Mouse (Mus musculus): ENCODE results near the gene Cast. TPM values are rescaled to one million over a fixed set of nuclear protein-coding genes. Genes with fewer than 3 reads are reported as not detected.

Cast gene
- total and polyA plus RNA-seq, 3 experiments, result 18.9 to 115 (median 102) TPM

GRCm38 (mm10) chr13:74822095-74822494 lies 13.5 kb upstream of the Cast start:
- intact Hi-C loops (cut with DNase I), result no loop called here
- H3K79me2 ChIP-seq (replicated peaks; ENCODE audit: control insufficient read depth, insufficient read depth, low read length), result no peaks in the 10 kb centered on the region
- H3K27ac ChIP-seq, result no peak overlapping the region
- TF ChIP-seq CTCF (IDR thresholded peaks at IDR 0.05) (no peak), POLR2A (IDR thresholded peaks at IDR 0.05; ENCODE audit: insufficient read depth, low read depth, low read length) (no peak), EP300 (IDR thresholded peaks at IDR 0.05; ENCODE audit: insufficient read depth, low read depth, low read length) (no peak)
- no peaks in the 10 kb centered on the region for H3K36me3 ChIP-seq (ENCODE audit: control insufficient read depth, insufficient read depth, low read length)
- no peak overlapping the region for H3K9ac ChIP-seq (ENCODE audit: low read depth, low read length)
- no peak overlapping the region for H3K4me3 ChIP-seq
- no peaks in the 10 kb centered on the region for H3K27me3 ChIP-seq (ENCODE audit: control insufficient read depth, insufficient read depth, low read length)
- no peak for DNase-seq
- WGBS, result 46% methylated on average over 3 of the region's 3 CpGs
- no peaks in the 10 kb centered on the region for H3K4me1 ChIP-seq (ENCODE audit: control insufficient read depth, insufficient read depth, low read length)

DNA sequence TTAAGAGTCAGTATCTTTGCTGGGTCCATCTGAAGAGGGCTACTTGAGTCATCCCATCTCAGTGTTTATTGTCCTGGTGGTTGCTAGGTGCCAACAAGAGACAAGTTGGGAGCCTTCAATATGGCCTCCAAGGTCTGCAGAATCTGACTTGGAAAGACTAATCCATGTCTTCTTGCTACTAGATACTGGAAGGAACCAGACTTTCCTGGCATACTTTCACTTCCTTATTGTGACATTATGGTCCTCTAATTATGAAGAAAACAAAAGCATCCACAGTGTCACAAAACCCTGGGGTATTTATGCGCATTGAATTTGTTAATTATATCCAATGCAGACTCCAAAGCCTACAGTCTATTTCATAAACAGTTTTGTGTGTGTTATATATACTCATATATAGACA lies 7.1 kb upstream of the Cast start:
- no peaks in the 10 kb centered on the region for H3K36me3 ChIP-seq (ENCODE audit: control insufficient read depth, insufficient read depth, low read length)
- no peak overlapping the region for H3K9ac ChIP-seq (ENCODE audit: low read depth, low read length)
- no peaks in the 10 kb centered on the region for H3K27me3 ChIP-seq (ENCODE audit: control insufficient read depth, insufficient read depth, low read length)
- no peak for DNase-seq
- no peak overlapping the region for H3K4me3 ChIP-seq
- WGBS, result 87% methylated on average over 1 of the region's 1 CpGs
- intact Hi-C loops (cut with DNase I), result no loop called here
- no peaks in the 10 kb centered on the region for H3K79me2 ChIP-seq (replicated peaks; ENCODE audit: control insufficient read depth, insufficient read depth, low read length)
- TF ChIP-seq POLR2A (IDR thresholded peaks at IDR 0.05; ENCODE audit: insufficient read depth, low read depth, low read length), result no peak
- no peaks in the 10 kb centered on the region for H3K4me1 ChIP-seq (ENCODE audit: control insufficient read depth, insufficient read depth, low read length)
- H3K27ac ChIP-seq, result no peak overlapping the region

- Histone ChIP-seq H3K27ac (peak overlapping the region; percentile 94), H3K27me3 (ENCODE audit: control insufficient read depth, insufficient read depth, low read length) (no peaks in the 10 kb centered on the region), H3K79me2 (replicated peaks; ENCODE audit: control insufficient read depth, insufficient read depth, low read length) (peaks cover 3% of the 10 kb centered on the region; the same call in 1 of the 2 replicates), H3K9ac (ENCODE audit: low read depth, low read length) (peak overlapping the region; percentile 95), H3K4me3 (peak overlapping the region; percentile 85), H3K4me1 (ENCODE audit: control insufficient read depth, insufficient read depth, low read length) (peaks cover 3% of the 10 kb centered on the region), H3K36me3 (ENCODE audit: control insufficient read depth, insufficient read depth, low read length) (peaks cover 9% of the 10 kb centered on the region)
- intact Hi-C loops (cut with DNase I), result loop anchor here (1.0 to 10.0 kb wide), 3 partner anchors 37 to 343 kb away; partner anchors contain the start of gene Erap1
- TF ChIP-seq CTCF (IDR thresholded peaks at IDR 0.05), result no peak
- TF ChIP-seq POLR2A (IDR thresholded peaks at IDR 0.05; ENCODE audit: insufficient read depth, low read depth, low read length), result peak; percentile 77
- TF ChIP-seq EP300 (IDR thresholded peaks at IDR 0.05; ENCODE audit: insufficient read depth, low read depth, low read length), result 0 out of 2 replicates have a peak, but pooled peaks have one; percentile 9
- peak; percentile 87 to 90 for DNase-seq
- WGBS, result 1% methylated on average over 31 of the region's 31 CpGs
Measured at GRCm38 (mm10) chr13:74807446-74808151, 1.0 kb downstream of the Cast start.

- H3K4me3 ChIP-seq, result peak overlapping the region; percentile 85
- H3K9ac ChIP-seq (ENCODE audit: low read depth, low read length), result no peak overlapping the region
- peaks cover 9% of the 10 kb centered on the region for H3K36me3 ChIP-seq (ENCODE audit: control insufficient read depth, insufficient read depth, low read length)
- peak overlapping the region; percentile 94; the same call in 1 of the 2 replicates for H3K27ac ChIP-seq
- WGBS, result 33% methylated on average over 5 of the region's 5 CpGs
- TF ChIP-seq POLR2A (IDR thresholded peaks at IDR 0.05; ENCODE audit: insufficient read depth, low read depth, low read length) (no peak), CTCF (IDR thresholded peaks at IDR 0.05) (no peak), EP300 (IDR thresholded peaks at IDR 0.05; ENCODE audit: insufficient read depth, low read depth, low read length) (no peak)
- peaks cover 3% of the 10 kb centered on the region for H3K4me1 ChIP-seq (ENCODE audit: control insufficient read depth, insufficient read depth, low read length)
- peaks cover 3% of the 10 kb centered on the region; the same call in 1 of the 2 replicates for H3K79me2 ChIP-seq (replicated peaks; ENCODE audit: control insufficient read depth, insufficient read depth, low read length)
- intact Hi-C loops (cut with DNase I), result loop anchor here (5.0 to 10.0 kb wide), 2 partner anchors 170 to 342 kb away; partner anchors contain the start of gene Erap1
- no peak for DNase-seq
- H3K27me3 ChIP-seq (ENCODE audit: control insufficient read depth, insufficient read depth, low read length), result no peaks in the 10 kb centered on the region
Measured at GRCm38 (mm10) chr13:74806934-74807333, 1.7 kb downstream of the Cast start.

- Histone ChIP-seq H3K9ac (ENCODE audit: low read depth, low read length) (no peak overlapping the region), H3K36me3 (ENCODE audit: control insufficient read depth, insufficient read depth, low read length) (peaks cover 7% of the 10 kb centered on the region), H3K27ac (no peak overlapping the region), H3K4me1 (ENCODE audit: control insufficient read depth, insufficient read depth, low read length) (no peaks in the 10 kb centered on the region; the same call in none of the 2 replicates), H3K27me3 (ENCODE audit: control insufficient read depth, insufficient read depth, low read length) (no peaks in the 10 kb centered on the region), H3K79me2 (replicated peaks; ENCODE audit: control insufficient read depth, insufficient read depth, low read length) (peaks cover 2% of the 10 kb centered on the region; the same call in 1 of the 2 replicates), H3K4me3 (no peak overlapping the region)
- TF ChIP-seq CTCF (IDR thresholded peaks at IDR 0.05), result no peak
- TF ChIP-seq POLR2A (IDR thresholded peaks at IDR 0.05; ENCODE audit: insufficient read depth, low read depth, low read length), result no peak
- no peak for TF ChIP-seq EP300 (IDR thresholded peaks at IDR 0.05; ENCODE audit: insufficient read depth, low read depth, low read length)
- DNase-seq, result no peak
- WGBS, result 49% methylated on average over 1 of the region's 1 CpGs
- intact Hi-C loops (cut with DNase I), result no loop called here
Measured at GRCm38 (mm10) chr13:74794435-74794834, 14.2 kb downstream of the Cast start.

DNA sequence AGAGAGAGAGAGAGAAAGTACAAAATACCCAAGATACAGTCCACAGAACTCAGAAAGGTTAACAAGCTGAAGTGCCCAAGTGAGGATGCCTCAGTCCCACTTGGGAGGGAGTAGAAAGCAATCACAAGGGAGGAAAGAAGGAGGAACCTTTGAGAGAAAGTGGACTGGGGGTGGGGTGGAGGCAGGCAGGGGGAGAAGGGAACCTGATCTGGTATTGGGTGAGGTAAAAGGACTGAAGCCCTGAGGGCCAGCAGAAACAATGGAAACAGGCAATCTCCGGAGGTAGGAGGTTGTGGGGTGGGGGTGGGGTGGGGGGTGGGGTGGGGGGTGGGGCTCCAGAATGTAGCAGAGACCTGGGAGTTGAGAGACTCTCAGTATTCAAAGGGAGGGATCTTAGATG lies 20.9 kb downstream of the Cast start:
- Histone ChIP-seq H3K36me3 (ENCODE audit: control insufficient read depth, insufficient read depth, low read length) (no peaks in the 10 kb centered on the region), H3K27ac (no peak overlapping the region), H3K27me3 (ENCODE audit: control insufficient read depth, insufficient read depth, low read length) (no peaks in the 10 kb centered on the region), H3K4me1 (ENCODE audit: control insufficient read depth, insufficient read depth, low read length) (no peaks in the 10 kb centered on the region; the same call in 1 of the 2 replicates), H3K9ac (ENCODE audit: low read depth, low read length) (no peak overlapping the region), H3K79me2 (replicated peaks; ENCODE audit: control insufficient read depth, insufficient read depth, low read length) (no peaks in the 10 kb centered on the region), H3K4me3 (no peak overlapping the region)
- DNase-seq, result no peak
- intact Hi-C loops (cut with DNase I), result no loop called here
- 14% methylated on average over 1 of the region's 1 CpGs for WGBS
- TF ChIP-seq POLR2A (IDR thresholded peaks at IDR 0.05; ENCODE audit: insufficient read depth, low read depth, low read length) (no peak), EP300 (IDR thresholded peaks at IDR 0.05; ENCODE audit: insufficient read depth, low read depth, low read length) (no peak), CTCF (IDR thresholded peaks at IDR 0.05) (no peak)

Data from heart, adult 2 months (tissue).